Mouse (Mus musculus) lung, postnatal 0 days (tissue): ENCODE measurements at regions not wholly inside any gene's neighbourhood (a gene's known extent, or its start where the extent isn't known, plus 50 kb on each side); places are given as distances from the start of the nearest gene placed in this dataset.
"Not testable (repeated sequence)": the region's sequence is repeated elsewhere in the genome, so short reads cannot be mapped to it uniquely, and the experiment has no call there.

Source experiments
- ATAC-seq: fragments of 200-750 bp; cut with Nextera tagmentation; 2 replicates; pipeline ENCODE4 v1.8.0; 2017; ENCODE audit warnings: moderate library complexity
- DNase-seq: peaks from one replicate; pipeline ENCODE4 v3.0.0-alpha.2; 2016; ENCODE audit warnings: low spot score
- H3K27ac ChIP-seq: fragments of 300-500 bp; sonication (generic); 2 replicates; pipeline ENCODE4 v1.5.1; 2014; ENCODE audit warnings: antibody characterized with exemption, mild to moderate bottlenecking, low read length, mixed read lengths
- H3K27me3 ChIP-seq: fragments of 300-500 bp; sonication (generic); replicated peaks from 2 replicates; pipeline ENCODE4 v1.6.1; 2014; ENCODE audit warnings: low read length, mixed read lengths; ENCODE audit not compliant: insufficient read depth
- H3K36me3 ChIP-seq: fragments of 300-500 bp; sonication (generic); 2 replicates; pipeline ENCODE4 v1.6.1; 2014; ENCODE audit warnings: low read length, mixed read lengths; ENCODE audit not compliant: insufficient read depth
- H3K4me1 ChIP-seq: fragments of 300-500 bp; sonication (generic); 2 replicates; pipeline ENCODE4 v1.6.1; 2014; ENCODE audit warnings: antibody characterized with exemption, low read depth, low read length, mixed read lengths; ENCODE audit not compliant: insufficient read depth
- H3K4me2 ChIP-seq: fragments of 300-500 bp; sonication (generic); replicated peaks from 2 replicates; pipeline ENCODE4 v1.6.1; 2014; ENCODE audit warnings: low read depth, mild to moderate bottlenecking, low read length, moderate library complexity, mixed read lengths
- H3K4me3 ChIP-seq: fragments of 300-500 bp; sonication (generic); 2 replicates; pipeline ENCODE4 v1.5.1; 2014; ENCODE audit warnings: low read depth, low read length
- H3K9ac ChIP-seq: fragments of 300-500 bp; sonication (generic); replicated peaks from 2 replicates; pipeline ENCODE4 v1.6.1; 2014; ENCODE audit warnings: low read depth, mild to moderate bottlenecking
- H3K9me3 ChIP-seq: fragments of 300-500 bp; sonication (generic); 2 replicates; pipeline ENCODE4 v1.6.1; 2016; ENCODE audit warnings: low read length, mixed read lengths
- CTCF ChIP-seq: IDR thresholded peaks from 2 replicates; pipeline ENCODE4 v1.5.1; 2016; ENCODE audit warnings: antibody characterized with exemption, mild to moderate bottlenecking
- EP300 ChIP-seq: IDR thresholded peaks from 2 replicates; pipeline ENCODE4 v1.6.1; 2016; ENCODE audit warnings: antibody characterized with exemption, mild to moderate bottlenecking, control low read depth
- WGBS: fragments of 180-500 bp; shearing (Covaris S2); extraction: QIAGEN DNeasy Blood & Tissue Kit; methylation state at CpG from one replicate; pipeline ENCODE4 v1.1.7; 2014; 5-methylcytosine and 5-hydroxymethylcytosine counted together

- Histone ChIP-seq H3K27ac (no peak overlapping the region), H3K9ac (no peak overlapping the region), H3K4me2 (no peak overlapping the region), H3K4me3 (no peak overlapping the region), H3K36me3 (no peaks in the 10 kb centered on the region), H3K9me3 (no peaks in the 10 kb centered on the region), H3K4me1 (no peaks in the 10 kb centered on the region), H3K27me3 (no peaks in the 10 kb centered on the region)
- TF ChIP-seq EP300 = no peak
- no peak for ATAC-seq
- WGBS = 90% methylated on average over 2 of the region's 2 CpGs
- no peak for DNase-seq
Observed at GRCm38 (mm10) chr17:91390969-91391764, 298.3 kb upstream of the Nrxn1 start.

- WGBS = 57% methylated on average over 9 of the region's 9 CpGs
Observed at GRCm38 (mm10) chr17:91389937-91390623, 297.2 kb upstream of the Nrxn1 start.

GRCm38 (mm10) chr17:91388521-91388920, 295.6 kb upstream of the Nrxn1 start:
- Histone ChIP-seq H3K4me3 (no peak overlapping the region), H3K27ac (no peak overlapping the region), H3K9ac (no peak overlapping the region), H3K4me2 (no peak overlapping the region), H3K27me3 (no peaks in the 10 kb centered on the region), H3K9me3 (no peaks in the 10 kb centered on the region), H3K36me3 (no peaks in the 10 kb centered on the region), H3K4me1 (no peaks in the 10 kb centered on the region)
- ATAC-seq (no peak), DNase-seq (no peak)
- no peak for TF ChIP-seq EP300
- TF ChIP-seq CTCF = no peak
- 85% methylated on average over 3 of the region's 3 CpGs for WGBS

More at GRCm38 (mm10) chr17:91389937-91390623, 297.2 kb upstream of the Nrxn1 start:
- not testable (repeated sequence) for H3K4me3 ChIP-seq, H3K27me3 ChIP-seq, H3K36me3 ChIP-seq, H3K4me1 ChIP-seq, DNase-seq, H3K27ac ChIP-seq, H3K9ac ChIP-seq, ATAC-seq, H3K4me2 ChIP-seq, H3K9me3 ChIP-seq

GRCm38 (mm10) chr17:91388039-91388438, 295.2 kb upstream of the Nrxn1 start:
- TF ChIP-seq EP300 (no peak), CTCF (no peak)
- Histone ChIP-seq H3K9ac (no peak overlapping the region), H3K36me3 (no peaks in the 10 kb centered on the region), H3K27me3 (no peaks in the 10 kb centered on the region), H3K27ac (no peak overlapping the region), H3K9me3 (no peaks in the 10 kb centered on the region), H3K4me3 (no peak overlapping the region), H3K4me2 (no peak overlapping the region), H3K4me1 (no peaks in the 10 kb centered on the region)
- DNase-seq (no peak), ATAC-seq (no peak)
- 81% methylated on average over 2 of the region's 2 CpGs for WGBS

GRCm38 (mm10) chr17:91385949-91386348, 293.1 kb upstream of the Nrxn1 start:
- TF ChIP-seq EP300 (no peak), CTCF (no peak)
- no peak overlapping the region for H3K27ac ChIP-seq
- no peak overlapping the region for H3K4me3 ChIP-seq
- no peaks in the 10 kb centered on the region for H3K4me1 ChIP-seq
- no peaks in the 10 kb centered on the region for H3K27me3 ChIP-seq
- WGBS = 70% methylated on average over 2 of the region's 2 CpGs
- no peak for ATAC-seq
- no peak overlapping the region for H3K9ac ChIP-seq
- H3K9me3 ChIP-seq = no peaks in the 10 kb centered on the region
- no peak for DNase-seq
- H3K4me2 ChIP-seq = no peak overlapping the region
- H3K36me3 ChIP-seq = no peaks in the 10 kb centered on the region

- TF ChIP-seq EP300 = no peak
- TF ChIP-seq CTCF = no peak
- H3K4me1 ChIP-seq = no peaks in the 10 kb centered on the region
- ATAC-seq (no peak), DNase-seq (no peak)
- no peaks in the 10 kb centered on the region for H3K36me3 ChIP-seq
- H3K9ac ChIP-seq = no peak overlapping the region
- H3K27me3 ChIP-seq = no peaks in the 10 kb centered on the region
- no peaks in the 10 kb centered on the region for H3K9me3 ChIP-seq
- H3K4me2 ChIP-seq = no peak overlapping the region
- no peak overlapping the region for H3K4me3 ChIP-seq
- no peak overlapping the region for H3K27ac ChIP-seq
- WGBS = 82% methylated on average over 2 of the region's 2 CpGs
Observed at GRCm38 (mm10) chr17:91368156-91368555, 275.3 kb upstream of the Nrxn1 start.
